Mouse (Mus musculus) olfactory bulb, adult 2 months (tissue): ENCODE data around the gene Ccdc136.
"Not testable (repeated sequence)": the region's sequence is repeated elsewhere in the genome, so short reads cannot be mapped to it uniquely, and the experiment has no call there.

Experiments
- CTCF ChIP-seq: fragments of 200-500 bp; IDR thresholded peaks from 2 replicates; pipeline ENCODE4 v1.5.1; 2012; ENCODE audit warnings: low read depth, mild to moderate bottlenecking, low read length, moderate library complexity; ENCODE audit not compliant: insufficient read depth
- POLR2A ChIP-seq: fragments of 200-500 bp; IDR thresholded peaks from 2 replicates; pipeline ENCODE4 v1.6.1; 2012; ENCODE audit warnings: mild to moderate bottlenecking, low read depth, low read length, moderate library complexity; ENCODE audit not compliant: insufficient read depth

DNA sequence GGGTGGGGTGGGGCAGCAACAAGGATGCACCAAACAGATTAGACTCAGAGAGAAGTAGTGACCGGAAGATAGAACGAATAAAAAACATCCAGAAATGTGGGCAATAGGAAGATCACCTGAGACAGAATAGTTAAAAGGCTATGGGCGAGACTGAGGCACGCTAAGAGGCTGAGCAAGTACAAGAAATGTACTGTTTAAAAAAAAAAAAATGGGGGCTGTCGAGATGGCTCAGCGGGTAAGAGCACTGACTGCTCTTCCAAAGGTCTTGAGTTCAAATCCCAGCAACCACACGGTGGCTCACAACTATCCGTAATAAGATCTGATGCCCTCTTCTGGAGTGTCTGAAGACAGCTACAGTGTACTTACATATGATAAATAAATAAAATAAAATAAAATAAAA is 4.9 kb upstream of the Ccdc136 start:
- TF ChIP-seq POLR2A, CTCF: not testable (repeated sequence)
